Mouse (Mus musculus) heart, adult 2 months (tissue): ENCODE measurements around the gene Gab2. TPM values are rescaled to one million over a fixed set of nuclear protein-coding genes. Genes with fewer than 3 reads are reported as not detected.
"Not testable (repeated sequence)": the region's sequence is repeated elsewhere in the genome, so short reads cannot be mapped to it uniquely, and the experiment has no call there.

Experiments
- DNase-seq, 2 experiments: peaks; one replicate each; pipeline ENCODE4 v3.0.0; 2021
- H3K27ac ChIP-seq: fragments of 200-600 bp; 2 replicates; pipeline ENCODE4 v1.8.1; 2022
- H3K27me3 ChIP-seq: fragments of 200-500 bp; 2 replicates; pipeline ENCODE4 v1.6.1; 2012; ENCODE audit warnings: mild to moderate bottlenecking, low read length, inconsistent platforms, mixed read lengths; ENCODE audit not compliant: control insufficient read depth, insufficient read depth
- H3K36me3 ChIP-seq: fragments of 200-500 bp; 2 replicates; pipeline ENCODE4 v1.6.1; 2012; ENCODE audit warnings: low read length, inconsistent platforms; ENCODE audit not compliant: control insufficient read depth, insufficient read depth
- H3K4me1 ChIP-seq: fragments of 200-500 bp; 2 replicates; pipeline ENCODE4 v1.6.1; 2011; ENCODE audit warnings: low read length; ENCODE audit not compliant: control insufficient read depth, insufficient read depth
- H3K4me3 ChIP-seq: fragments of 200-600 bp; 2 replicates; pipeline ENCODE4 v1.8.1; 2022
- H3K79me2 ChIP-seq: fragments of 200-500 bp; replicated peaks from 2 replicates; pipeline ENCODE4 v1.6.1; 2012; ENCODE audit warnings: mild to moderate bottlenecking, inconsistent platforms, low read length, moderate library complexity, mixed read lengths; ENCODE audit not compliant: control insufficient read depth, insufficient read depth
- H3K9ac ChIP-seq: fragments of 200-500 bp; 2 replicates; pipeline ENCODE4 v1.6.1; 2012; ENCODE audit warnings: low read depth, mild to moderate bottlenecking, control low read depth, inconsistent platforms, low read length, mixed read lengths
- CTCF ChIP-seq: fragments of 200-600 bp; IDR thresholded peaks from 2 replicates; pipeline ENCODE4 v1.8.1; 2022; ENCODE audit warnings: antibody characterized with exemption, mild to moderate bottlenecking, moderate library complexity
- EP300 ChIP-seq: fragments of 200-500 bp; IDR thresholded peaks from 2 replicates; pipeline ENCODE4 v1.6.1; 2011; ENCODE audit warnings: low read depth, low read length, control low read depth; ENCODE audit not compliant: insufficient read depth
- POLR2A ChIP-seq: fragments of 200-500 bp; IDR thresholded peaks from 2 replicates; pipeline ENCODE4 v1.6.1; 2011; ENCODE audit warnings: mild to moderate bottlenecking, low read depth, low read length, control low read depth; ENCODE audit not compliant: insufficient read depth
- WGBS: fragments of 180-500 bp; shearing (Covaris S2); methylation state at CpG from one replicate; pipeline ENCODE4 v1.1.7; 2018; 5-methylcytosine and 5-hydroxymethylcytosine counted together
- intact Hi-C: fragments of 180-260 bp; cut with DNase I; formaldehyde crosslinking; loops from one replicate; pipeline ENCODE4 v1.15.1; 2025
- polyA plus RNA-seq: library from polyadenylated mRNA; depleted of rRNA; stranded (reverse); fragments of >200 nt; gene quantifications from 2 replicates; pipeline ENCODE4 v1.2.3, GENCODE M21; 2012
- total RNA-seq, 2 experiments: library from RNA; stranded (reverse); gene quantifications; 2 replicates each; pipeline ENCODE4 v1.2.3; 2021

Gene Gab2
- total and polyA plus RNA-seq, 3 experiments, result 15.9 to 17.6 (median 16.4) TPM

- Histone ChIP-seq H3K36me3 (peaks cover 10% of the 10 kb centered on the region), H3K9ac (no peak overlapping the region), H3K4me1 (peaks cover 11% of the 10 kb centered on the region), H3K27me3 (no peaks in the 10 kb centered on the region), H3K4me3 (no peak overlapping the region), H3K27ac (peak overlapping the region; percentile 82), H3K79me2 (no peaks in the 10 kb centered on the region)
- 63% methylated on average over 2 of the region's 2 CpGs for WGBS
- intact Hi-C loops, result loop anchor here (5.0 kb wide), 2 partner anchors 33 to 73 kb away; no protein-coding TSS in a partner anchor
- peak in 1 of 2 experiments; percentile 40 for DNase-seq
- TF ChIP-seq POLR2A (no peak), EP300 (no peak), CTCF (no peak)
Observed at GRCm38 (mm10) chr7:97245261-97245949, 164.0 kb downstream of the Gab2 start.

- H3K27me3 ChIP-seq, DNase-seq, H3K36me3 ChIP-seq, H3K9ac ChIP-seq, H3K79me2 ChIP-seq, H3K4me3 ChIP-seq: not testable (repeated sequence)
- peak overlapping the region; percentile 82 for H3K27ac ChIP-seq
- intact Hi-C loops, result loop anchor here (5.0 kb wide), 2 partner anchors 34 to 74 kb away; no protein-coding TSS in a partner anchor
- peaks cover 11% of the 10 kb centered on the region for H3K4me1 ChIP-seq
- 67% methylated on average over 2 of the region's 2 CpGs for WGBS
Observed at GRCm38 (mm10) chr7:97245950-97246578, 164.7 kb downstream of the Gab2 start.

GRCm38 (mm10) chr7:97247661-97248060 is 166.3 kb downstream of the Gab2 start:
- Histone ChIP-seq H3K9ac (0 out of 2 replicates have a peak overlapping the region, but pooled peaks have one; percentile 39), H3K4me1 (peaks cover 14% of the 10 kb centered on the region), H3K27me3 (no peaks in the 10 kb centered on the region), H3K79me2 (no peaks in the 10 kb centered on the region), H3K27ac (peak overlapping the region; percentile 82), H3K4me3 (no peak overlapping the region), H3K36me3 (peaks cover 12% of the 10 kb centered on the region)
- DNase-seq, result peak; percentile 53 to 75
- intact Hi-C loops, result loop anchor here (2.0 to 5.0 kb wide), 3 partner anchors 35 to 165 kb away; no protein-coding TSS in a partner anchor
- no peak for TF ChIP-seq CTCF
- peak; percentile 57; the same call in 1 of the 2 replicates for TF ChIP-seq EP300
- 0 out of 2 replicates have a peak, but pooled peaks have one; percentile 16 for TF ChIP-seq POLR2A
- WGBS, result 43% methylated on average over 1 of the region's 1 CpGs

GRCm38 (mm10) chr7:97248136-97248535 is 166.8 kb downstream of the Gab2 start:
- TF ChIP-seq EP300 (no peak), CTCF (no peak), POLR2A (no peak)
- Histone ChIP-seq H3K9ac (peak overlapping the region; percentile 41; the same call in 1 of the 2 replicates), H3K27ac (peak overlapping the region; percentile 82), H3K4me3 (no peak overlapping the region), H3K36me3 (peaks cover 12% of the 10 kb centered on the region), H3K27me3 (no peaks in the 10 kb centered on the region), H3K79me2 (no peaks in the 10 kb centered on the region), H3K4me1 (peaks cover 14% of the 10 kb centered on the region)
- 34% methylated on average over 5 of the region's 5 CpGs for WGBS
- DNase-seq, result peak in 1 of 2 experiments; percentile 50
- intact Hi-C loops, result loop anchor here (2.0 to 5.0 kb wide), 3 partner anchors 36 to 165 kb away; no protein-coding TSS in a partner anchor

- DNase-seq, result no peak
- H3K9ac ChIP-seq, result no peak overlapping the region
- WGBS, result 51% methylated on average over 2 of the region's 2 CpGs
- H3K4me1 ChIP-seq, result peaks cover 9% of the 10 kb centered on the region
- no peak for TF ChIP-seq EP300
- TF ChIP-seq POLR2A, result no peak
- TF ChIP-seq CTCF, result no peak
- peaks cover 9% of the 10 kb centered on the region for H3K36me3 ChIP-seq
- no peak overlapping the region for H3K4me3 ChIP-seq
- H3K27me3 ChIP-seq, result no peaks in the 10 kb centered on the region
- intact Hi-C loops, result loop anchor here (5.0 kb wide), 1 partner anchor 46 kb away; no protein-coding TSS in a partner anchor
- no peaks in the 10 kb centered on the region for H3K79me2 ChIP-seq
- peak overlapping the region; percentile 29; the same call in 1 of the 2 replicates for H3K27ac ChIP-seq
Observed at GRCm38 (mm10) chr7:97251638-97252037, 170.3 kb downstream of the Gab2 start.

- WGBS, result 11% methylated on average over 1 of the region's 1 CpGs
- H3K9ac ChIP-seq, result no peak overlapping the region
- intact Hi-C loops, result no loop called here
- H3K4me3 ChIP-seq, result no peak overlapping the region
- H3K27ac ChIP-seq, result peak overlapping the region; percentile 21
- peaks cover 4% of the 10 kb centered on the region for H3K36me3 ChIP-seq
- DNase-seq, result peak; percentile 73 to 85
- no peaks in the 10 kb centered on the region; the same call in 1 of the 2 replicates for H3K4me1 ChIP-seq
- no peaks in the 10 kb centered on the region; the same call in 1 of the 2 replicates for H3K79me2 ChIP-seq
- H3K27me3 ChIP-seq, result no peaks in the 10 kb centered on the region
- TF ChIP-seq EP300 (no peak), CTCF (no peak), POLR2A (no peak)
Observed at GRCm38 (mm10) chr7:97262541-97262940, 181.2 kb downstream of the Gab2 start.
